Mouse (Mus musculus): ENCODE results near the gene Ctsj. TPM values are rescaled to one million over a fixed set of nuclear protein-coding genes. Genes with fewer than 3 reads are reported as not detected.
"Not testable (repeated sequence)": the region's sequence is repeated elsewhere in the genome, so short reads cannot be mapped to it uniquely, and the experiment has no call there.

Ctsj gene
- not detected in 2 replicates for polyA plus RNA-seq (2016; fragmentation: Nextera tagmentation; extraction: Ambion mirVana)

- 74% methylated on average over 3 of the region's 3 CpGs for WGBS
- H3K4me3 ChIP-seq: no peak within 1 kb of the TSS
- H3K9me3 ChIP-seq: peaks cover 57% of the 10 kb centered on the region
- H3K27ac ChIP-seq (replicated peaks): no peak within 1 kb of the TSS
- H3K36me3 ChIP-seq (replicated peaks): no peaks in the 10 kb centered on the region
- no peaks in the 10 kb centered on the region for H3K4me1 ChIP-seq
- no peaks in the 10 kb centered on the region for H3K27me3 ChIP-seq (replicated peaks; ENCODE audit: low read depth, poor library complexity, severe bottlenecking)
- no peak for DNase-seq (ENCODE audit: low spot score)
Measured at GRCm38 (mm10) chr13:61005859-61006258, at the start of gene Ctsj. Gene Ctsj (minus strand): TSS chr13:61005959.

- Histone ChIP-seq H3K27ac (replicated peaks) (no peak within 1 kb of the TSS), H3K9me3 (peaks cover 35% of the 10 kb centered on the region), H3K27me3 (replicated peaks; ENCODE audit: low read depth, poor library complexity, severe bottlenecking) (no peaks in the 10 kb centered on the region), H3K4me1 (no peaks in the 10 kb centered on the region), H3K4me3 (no peak within 1 kb of the TSS), H3K36me3 (replicated peaks) (no peaks in the 10 kb centered on the region)
- no peak for DNase-seq (ENCODE audit: low spot score)
- 62% methylated on average over 3 of the region's 3 CpGs for WGBS
Measured at GRCm38 (mm10) chr13:61040531-61040930, 34.8 kb upstream of the Ctsj start, which contains the start of gene Ctsq. Gene Ctsq (minus strand): TSS chr13:61040631.

GRCm38 (mm10) chr13:61022785-61023184, 17.0 kb upstream of the Ctsj start:
- no peak for DNase-seq (ENCODE audit: low spot score)
- Histone ChIP-seq H3K36me3 (replicated peaks) (no peaks in the 10 kb centered on the region), H3K4me3 (no peak overlapping the region), H3K9me3 (peaks cover 50% of the 10 kb centered on the region), H3K4me1 (no peaks in the 10 kb centered on the region), H3K27ac (replicated peaks) (no peak overlapping the region), H3K27me3 (replicated peaks; ENCODE audit: low read depth, poor library complexity, severe bottlenecking) (no peaks in the 10 kb centered on the region)
- WGBS: 92% methylated on average over 3 of the region's 3 CpGs

GRCm38 (mm10) chr13:61021844-61022243, 16.1 kb upstream of the Ctsj start:
- DNase-seq (ENCODE audit: low spot score): no peak
- no peaks in the 10 kb centered on the region for H3K36me3 ChIP-seq (replicated peaks)
- no peak overlapping the region for H3K4me3 ChIP-seq
- peaks cover 52% of the 10 kb centered on the region for H3K9me3 ChIP-seq
- no peak overlapping the region for H3K27ac ChIP-seq (replicated peaks)
- H3K4me1 ChIP-seq: no peaks in the 10 kb centered on the region
- no peaks in the 10 kb centered on the region for H3K27me3 ChIP-seq (replicated peaks; ENCODE audit: low read depth, poor library complexity, severe bottlenecking)
- 87% methylated on average over 6 of the region's 6 CpGs for WGBS

GRCm38 (mm10) chr13:61010171-61010570, 4.4 kb upstream of the Ctsj start:
- DNase-seq (ENCODE audit: low spot score): no peak
- Histone ChIP-seq H3K27ac (replicated peaks) (no peak overlapping the region), H3K4me3 (no peak overlapping the region), H3K9me3 (peaks cover 46% of the 10 kb centered on the region), H3K4me1 (no peaks in the 10 kb centered on the region), H3K27me3 (replicated peaks; ENCODE audit: low read depth, poor library complexity, severe bottlenecking) (no peaks in the 10 kb centered on the region), H3K36me3 (replicated peaks) (no peaks in the 10 kb centered on the region)
- WGBS: 81% methylated on average over 4 of the region's 4 CpGs

- DNase-seq (ENCODE audit: low spot score): no peak
- Histone ChIP-seq H3K9me3 (peaks cover 41% of the 10 kb centered on the region), H3K4me3 (no peak overlapping the region), H3K27ac (replicated peaks) (no peak overlapping the region), H3K36me3 (replicated peaks) (no peaks in the 10 kb centered on the region), H3K27me3 (replicated peaks; ENCODE audit: low read depth, poor library complexity, severe bottlenecking) (no peaks in the 10 kb centered on the region), H3K4me1 (no peaks in the 10 kb centered on the region)
- WGBS: 40% methylated on average over 2 of the region's 2 CpGs
Measured at GRCm38 (mm10) chr13:60997600-60997999, 8.2 kb downstream of the Ctsj start.

- H3K27me3 ChIP-seq (replicated peaks; ENCODE audit: low read depth, poor library complexity, severe bottlenecking); DNase-seq (ENCODE audit: low spot score); H3K4me3 ChIP-seq; H3K4me1 ChIP-seq; H3K27ac ChIP-seq (replicated peaks); H3K9me3 ChIP-seq; H3K36me3 ChIP-seq (replicated peaks): not testable (repeated sequence)
- WGBS: 83% methylated on average over 5 of the region's 5 CpGs
Measured at GRCm38 (mm10) chr13:60986915-60987314, 18.8 kb downstream of the Ctsj start.

- WGBS: 71% methylated on average over 4 of the region's 4 CpGs
- H3K27ac ChIP-seq (replicated peaks); H3K9me3 ChIP-seq; H3K27me3 ChIP-seq (replicated peaks; ENCODE audit: low read depth, poor library complexity, severe bottlenecking); H3K4me3 ChIP-seq; H3K36me3 ChIP-seq (replicated peaks); H3K4me1 ChIP-seq; DNase-seq (ENCODE audit: low spot score): not testable (repeated sequence)
Measured at GRCm38 (mm10) chr13:60972319-60972718, 33.4 kb downstream of the Ctsj start.

- not testable (repeated sequence) for H3K36me3 ChIP-seq (replicated peaks); H3K4me3 ChIP-seq; H3K27me3 ChIP-seq (replicated peaks; ENCODE audit: low read depth, poor library complexity, severe bottlenecking); DNase-seq (ENCODE audit: low spot score); H3K4me1 ChIP-seq; H3K27ac ChIP-seq (replicated peaks)
- peaks cover 18% of the 10 kb centered on the region for H3K9me3 ChIP-seq
- WGBS: 30% methylated on average over 5 of the region's 5 CpGs
Measured at GRCm38 (mm10) chr13:60963985-60964384, 41.8 kb downstream of the Ctsj start.

GRCm38 (mm10) chr13:60961706-60962105, 44.1 kb downstream of the Ctsj start:
- DNase-seq (ENCODE audit: low spot score): no peak
- 69% methylated on average over 5 of the region's 5 CpGs for WGBS
- Histone ChIP-seq H3K27me3 (replicated peaks; ENCODE audit: low read depth, poor library complexity, severe bottlenecking) (no peaks in the 10 kb centered on the region), H3K27ac (replicated peaks) (no peak overlapping the region), H3K9me3 (peaks cover 24% of the 10 kb centered on the region), H3K4me1 (no peaks in the 10 kb centered on the region), H3K4me3 (no peak overlapping the region), H3K36me3 (replicated peaks) (no peaks in the 10 kb centered on the region)

Other genes with a start within 250 kb of the Ctsj start
- gene BC051665, start 219.6 kb downstream of the Ctsj start, polyA plus RNA-seq (2016; fragmentation: Nextera tagmentation; extraction: Ambion mirVana): not detected in 2 replicates
- not detected in 2 replicates for gene Ctsll3, start 203.1 kb downstream of the Ctsj start, polyA plus RNA-seq (2016; fragmentation: Nextera tagmentation; extraction: Ambion mirVana)
- gene 4930486L24Rik, start 141.5 kb downstream of the Ctsj start, polyA plus RNA-seq (2016; fragmentation: Nextera tagmentation; extraction: Ambion mirVana): 0.16 TPM in 1 of 2 replicates, not detected in the other
- not detected in 2 replicates for gene Gm49392, start 109.1 kb downstream of the Ctsj start, polyA plus RNA-seq (2016; fragmentation: Nextera tagmentation; extraction: Ambion mirVana)
- 0.80 and 1.7 TPM in 2 replicates for gene Ctla2b, start 108.5 kb downstream of the Ctsj start, polyA plus RNA-seq (2016; fragmentation: Nextera tagmentation; extraction: Ambion mirVana)
- gene Tpbpb, start 101.1 kb downstream of the Ctsj start, polyA plus RNA-seq (2016; fragmentation: Nextera tagmentation; extraction: Ambion mirVana): not detected in 2 replicates
- gene Gm49393, start 70.4 kb downstream of the Ctsj start, polyA plus RNA-seq (2016; fragmentation: Nextera tagmentation; extraction: Ambion mirVana): not detected in 2 replicates
- gene Gm49391, start 69.4 kb downstream of the Ctsj start, polyA plus RNA-seq (2016; fragmentation: Nextera tagmentation; extraction: Ambion mirVana): 0.69 and 1.0 TPM in 2 replicates
- gene Ctla2a, start 69.3 kb downstream of the Ctsj start, polyA plus RNA-seq (2016; fragmentation: Nextera tagmentation; extraction: Ambion mirVana): 8.7 and 9.3 TPM in 2 replicates
- not detected in 2 replicates for gene Tpbpa, start 64.0 kb downstream of the Ctsj start, polyA plus RNA-seq (2016; fragmentation: Nextera tagmentation; extraction: Ambion mirVana)
- not detected in 2 replicates for gene Ctsq, start 34.7 kb upstream of the Ctsj start, polyA plus RNA-seq (2016; fragmentation: Nextera tagmentation; extraction: Ambion mirVana)
- not detected in 2 replicates for gene Ctsr, start 158.3 kb upstream of the Ctsj start, polyA plus RNA-seq (2016; fragmentation: Nextera tagmentation; extraction: Ambion mirVana)
- not detected in 2 replicates for gene Cts6, start 197.5 kb upstream of the Ctsj start, polyA plus RNA-seq (2016; fragmentation: Nextera tagmentation; extraction: Ambion mirVana)
- not detected in 2 replicates for gene Cts8, start 249.4 kb upstream of the Ctsj start, polyA plus RNA-seq (2016; fragmentation: Nextera tagmentation; extraction: Ambion mirVana)

Measured in embryonic facial prominence, embryonic 10.5 days (tissue).